Mouse (Mus musculus) liver, embryonic 11.5 days (tissue): ENCODE measurements around the gene Rbms2. TPM values are rescaled to one million over a fixed set of nuclear protein-coding genes. Genes with fewer than 3 reads are reported as not detected.
"Not testable (repeated sequence)": the region's sequence is repeated elsewhere in the genome, so short reads cannot be mapped to it uniquely, and the experiment has no call there.

Experiments used
- ATAC-seq: fragments of 200-750 bp; cut with Nextera tagmentation; replicated peaks from 2 replicates; pipeline ENCODE4 v1.8.0; 2017; ENCODE audit warnings: moderate number of reproducible peaks, mild to moderate bottlenecking, moderate TSS enrichment, moderate library complexity; ENCODE audit not compliant: low FRiP score
- DNase-seq: peaks from one replicate; pipeline ENCODE4 v3.0.0-alpha.2; 2017; ENCODE audit warnings: low spot score
- H3K27ac ChIP-seq: fragments of 300-500 bp; sonication (generic); 2 replicates; pipeline ENCODE4 v1.5.1; 2014; ENCODE audit warnings: mild to moderate bottlenecking, low read depth, low read length, control low read depth
- H3K27me3 ChIP-seq: fragments of 300-500 bp; sonication (generic); replicated peaks from 2 replicates; pipeline ENCODE4 v1.6.1; 2014; ENCODE audit warnings: low read length, mixed read lengths; ENCODE audit not compliant: control insufficient read depth, insufficient read depth
- H3K36me3 ChIP-seq: fragments of 300-500 bp; sonication (generic); 2 replicates; pipeline ENCODE4 v1.6.1; 2014; ENCODE audit warnings: mild to moderate bottlenecking, low read length, moderate library complexity, mixed read lengths; ENCODE audit not compliant: control insufficient read depth, insufficient read depth
- H3K4me1 ChIP-seq: fragments of 300-500 bp; sonication (generic); replicated peaks from 2 replicates; pipeline ENCODE4 v1.6.1; 2014; ENCODE audit warnings: low read length, mixed read lengths; ENCODE audit not compliant: control insufficient read depth, insufficient read depth
- H3K4me2 ChIP-seq: fragments of 300-500 bp; sonication (generic); 2 replicates; pipeline ENCODE4 v1.6.1; 2014; ENCODE audit warnings: mild to moderate bottlenecking, control low read depth, moderate library complexity
- H3K4me3 ChIP-seq: fragments of 300-500 bp; sonication (generic); 2 replicates; pipeline ENCODE4 v1.5.1; 2014; ENCODE audit warnings: low read depth, low read length, control low read depth
- H3K9ac ChIP-seq: fragments of 300-500 bp; sonication (generic); 2 replicates; pipeline ENCODE4 v1.6.1; 2014; ENCODE audit warnings: low read depth, low read length, control low read depth
- H3K9me3 ChIP-seq: fragments of 300-500 bp; sonication (generic); 2 replicates; pipeline ENCODE4 v1.6.1; 2016; ENCODE audit warnings: low read length, inconsistent platforms, mixed read lengths; ENCODE audit not compliant: control insufficient read depth
- WGBS: fragments of 180-500 bp; shearing (Covaris S2); extraction: QIAGEN DNeasy Blood & Tissue Kit; methylation state at CpG from one replicate; pipeline ENCODE4 v1.1.7; 2014; 5-methylcytosine and 5-hydroxymethylcytosine counted together
- polyA plus RNA-seq: library from polyadenylated mRNA; unstranded; fragments of >200 nt; fragmentation: Nextera tagmentation; extraction: Ambion mirVana; gene quantifications from 2 replicates; pipeline ENCODE4 v1.2.1, GENCODE M21; 2014

Gene Rbms2
- polyA plus RNA-seq, 1 experiment from 2014 or later = 17.0 TPM

DNA sequence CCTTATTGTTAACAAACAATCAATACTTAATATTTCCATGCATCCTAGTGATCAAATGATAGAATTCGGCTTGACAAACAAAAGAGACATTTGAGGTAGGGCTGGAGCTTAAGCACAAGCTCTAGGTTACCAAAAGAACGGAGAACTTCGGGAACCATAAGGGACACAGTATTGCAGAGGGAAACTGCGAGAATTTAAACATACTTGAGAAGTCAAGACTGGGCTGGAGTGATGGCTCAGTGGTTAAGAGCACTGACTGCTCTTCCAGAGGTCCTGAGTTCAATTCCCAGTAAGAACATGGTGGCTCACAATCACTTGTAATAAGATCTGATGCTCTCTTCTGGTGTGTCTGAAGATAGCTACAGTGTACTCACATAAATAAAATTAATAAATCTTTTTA, 34.0 kb upstream of the Rbms2 start:
- H3K9me3 ChIP-seq, H3K27me3 ChIP-seq, DNase-seq, H3K36me3 ChIP-seq, H3K4me3 ChIP-seq, ATAC-seq, H3K27ac ChIP-seq, H3K9ac ChIP-seq, H3K4me2 ChIP-seq: not testable (repeated sequence)
- peaks cover 12% of the 10 kb centered on the region for H3K4me1 ChIP-seq
- 83% methylated on average over 4 of the region's 4 CpGs for WGBS

DNA sequence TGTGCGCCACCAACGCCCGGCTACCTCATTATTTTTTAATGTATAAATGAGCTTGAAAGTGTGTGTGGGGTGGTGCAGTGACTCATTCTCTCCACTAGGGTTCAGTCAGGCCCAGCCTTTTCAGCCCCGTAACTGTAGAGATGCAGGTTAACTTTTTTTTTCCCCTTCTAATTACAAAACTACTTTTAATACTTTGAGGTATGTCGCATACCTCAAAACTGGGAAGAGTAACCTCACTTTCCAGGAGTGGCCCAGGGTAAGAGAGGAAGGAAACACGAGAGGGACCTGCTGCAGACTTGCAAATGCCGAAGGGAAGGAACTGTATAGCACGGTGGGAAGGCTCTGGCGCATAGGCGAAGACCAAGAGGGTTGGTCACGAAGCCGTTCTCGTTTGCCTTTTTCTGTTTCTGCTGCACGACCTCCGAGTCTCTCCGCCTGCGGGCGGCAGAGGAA, 32.8 kb upstream of the Rbms2 start:
- DNase-seq = peak; percentile 65
- WGBS = 1% methylated on average over 18 of the region's 18 CpGs
- no peak overlapping the region for H3K27ac ChIP-seq

GRCm38 (mm10) chr10:128212148-128212547, 32.1 kb upstream of the Rbms2 start:
- WGBS = 47% methylated on average over 6 of the region's 6 CpGs
- Histone ChIP-seq H3K27me3 (no peaks in the 10 kb centered on the region), H3K36me3 (no peaks in the 10 kb centered on the region), H3K4me1 (peaks cover 8% of the 10 kb centered on the region), H3K4me2 (peak overlapping the region; percentile 80), H3K4me3 (peak overlapping the region; percentile 75), H3K9me3 (no peaks in the 10 kb centered on the region), H3K27ac (no peak overlapping the region), H3K9ac (no peak overlapping the region)
- 0 out of 2 replicates have a peak, but pooled peaks have one; percentile 5 for ATAC-seq
- no peak for DNase-seq

More for the DNA sequence above, 32.8 kb upstream of the Rbms2 start:
- H3K36me3 ChIP-seq = no peaks in the 10 kb centered on the region
- H3K9ac ChIP-seq = peak overlapping the region; percentile 62
- no peaks in the 10 kb centered on the region for H3K9me3 ChIP-seq
- H3K4me2 ChIP-seq = peak overlapping the region; percentile 80
- peak; percentile 66 for ATAC-seq
- H3K4me3 ChIP-seq = peak overlapping the region; percentile 46
- H3K27me3 ChIP-seq = no peaks in the 10 kb centered on the region
- H3K4me1 ChIP-seq = peaks cover 8% of the 10 kb centered on the region

- under 1% methylated on average over 30 of the region's 30 CpGs for WGBS
- H3K9ac ChIP-seq = peak within 1 kb of the TSS; percentile 79
- DNase-seq (peak; percentile 88), ATAC-seq (peak; percentile 92)
- peak within 1 kb of the TSS; percentile 80 for H3K4me2 ChIP-seq
- H3K4me1 ChIP-seq = peaks cover 8% of the 10 kb centered on the region
- peak within 1 kb of the TSS; percentile 17; the same call in 1 of the 2 replicates for H3K27ac ChIP-seq
- peak within 1 kb of the TSS; percentile 75 for H3K4me3 ChIP-seq
- no peaks in the 10 kb centered on the region for H3K36me3 ChIP-seq
- H3K9me3 ChIP-seq = no peaks in the 10 kb centered on the region
- no peaks in the 10 kb centered on the region for H3K27me3 ChIP-seq
Measured at GRCm38 (mm10) chr10:128211390-128212108, 31.5 kb upstream of the Rbms2 start, which contains the start of gene Spryd4. TSS of gene Spryd4 (minus strand) at chr10:128211807.

GRCm38 (mm10) chr10:128210954-128211353, 30.9 kb upstream of the Rbms2 start:
- no peaks in the 10 kb centered on the region for H3K27me3 ChIP-seq
- ATAC-seq = no peak
- peak overlapping the region; percentile 80 for H3K4me2 ChIP-seq
- H3K9me3 ChIP-seq = no peaks in the 10 kb centered on the region
- 20% methylated on average over 14 of the region's 14 CpGs for WGBS
- 0 out of 2 replicates have a peak overlapping the region, but pooled peaks have one; percentile 17 for H3K27ac ChIP-seq
- peak overlapping the region; percentile 79 for H3K9ac ChIP-seq
- DNase-seq = no peak
- peak overlapping the region; percentile 75 for H3K4me3 ChIP-seq
- H3K36me3 ChIP-seq = no peaks in the 10 kb centered on the region
- peaks cover 8% of the 10 kb centered on the region for H3K4me1 ChIP-seq

DNA sequence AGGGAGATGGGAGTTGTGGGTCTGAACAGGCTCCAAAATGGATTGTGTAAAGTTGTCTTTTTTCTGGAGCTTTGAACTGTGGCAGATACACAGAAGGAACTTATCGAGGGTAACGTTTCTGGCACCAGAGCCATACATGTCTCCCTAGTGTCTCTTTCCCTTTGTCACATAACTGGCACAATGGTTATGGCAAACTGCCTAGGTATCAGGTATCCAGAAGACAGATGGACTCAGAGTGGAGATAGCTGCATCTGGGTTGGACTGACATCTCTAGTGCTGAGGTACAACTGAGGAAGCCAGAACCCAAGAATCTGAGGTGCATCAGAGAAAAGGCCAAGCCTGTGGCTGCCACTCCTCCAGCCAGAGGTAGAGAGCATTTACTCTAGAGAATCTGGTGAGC, 30.0 kb upstream of the Rbms2 start:
- Histone ChIP-seq H3K9ac (no peak overlapping the region; the same call in 1 of the 2 replicates), H3K4me3 (no peak overlapping the region; the same call in 1 of the 2 replicates), H3K4me2 (peak overlapping the region; percentile 80), H3K27me3 (no peaks in the 10 kb centered on the region), H3K4me1 (peaks cover 8% of the 10 kb centered on the region), H3K36me3 (no peaks in the 10 kb centered on the region), H3K27ac (no peak overlapping the region), H3K9me3 (no peaks in the 10 kb centered on the region)
- 91% methylated on average over 2 of the region's 2 CpGs for WGBS
- ATAC-seq = no peak
- no peak for DNase-seq

- no peaks in the 10 kb centered on the region for H3K9me3 ChIP-seq
- no peak overlapping the region for H3K27ac ChIP-seq
- H3K4me1 ChIP-seq = peaks cover 13% of the 10 kb centered on the region
- DNase-seq (no peak), ATAC-seq (no peak)
- no peak overlapping the region for H3K4me2 ChIP-seq
- H3K9ac ChIP-seq = no peak overlapping the region
- H3K4me3 ChIP-seq = no peak overlapping the region
- no peaks in the 10 kb centered on the region for H3K36me3 ChIP-seq
- H3K27me3 ChIP-seq = no peaks in the 10 kb centered on the region
- WGBS = 89% methylated on average over 11 of the region's 11 CpGs
Measured at GRCm38 (mm10) chr10:128209311-128210009, 29.4 kb upstream of the Rbms2 start.

- Histone ChIP-seq H3K9ac (no peak overlapping the region), H3K36me3 (no peaks in the 10 kb centered on the region), H3K27me3 (no peaks in the 10 kb centered on the region), H3K4me3 (no peak overlapping the region), H3K4me1 (peaks cover 13% of the 10 kb centered on the region), H3K9me3 (no peaks in the 10 kb centered on the region), H3K27ac (no peak overlapping the region), H3K4me2 (no peak overlapping the region)
- DNase-seq (no peak), ATAC-seq (no peak)
- 93% methylated on average over 10 of the region's 10 CpGs for WGBS
Measured at GRCm38 (mm10) chr10:128208326-128208725, 28.2 kb upstream of the Rbms2 start.
